Mouse (Mus musculus) stomach, embryonic 15.5 days (tissue): ENCODE data around the gene Notch1. TPM values are rescaled to one million over a fixed set of nuclear protein-coding genes. Genes with fewer than 3 reads are reported as not detected.

ENCODE experiments used
- ATAC-seq: fragments of 200-750 bp; cut with Nextera tagmentation; 2 replicates; pipeline ENCODE4 v1.8.0; 2017; ENCODE audit warnings: low read depth, moderate number of reproducible peaks, moderate TSS enrichment; ENCODE audit not compliant: insufficient read depth, low FRiP score
- H3K27ac ChIP-seq: fragments of 300-500 bp; sonication (generic); 2 replicates; pipeline ENCODE4 v1.5.1; 2015; ENCODE audit warnings: mild to moderate bottlenecking, inconsistent platforms
- H3K27me3 ChIP-seq: fragments of 300-500 bp; sonication (generic); replicated peaks from 2 replicates; pipeline ENCODE4 v1.6.1; 2015; ENCODE audit warnings: inconsistent platforms
- H3K36me3 ChIP-seq: fragments of 300-500 bp; sonication (generic); 2 replicates; pipeline ENCODE4 v1.6.1; 2015; ENCODE audit warnings: inconsistent platforms
- H3K4me1 ChIP-seq: fragments of 300-500 bp; sonication (generic); 2 replicates; pipeline ENCODE4 v1.6.1; 2015; ENCODE audit warnings: inconsistent platforms
- H3K4me2 ChIP-seq: fragments of 300-500 bp; sonication (generic); 2 replicates; pipeline ENCODE4 v1.6.1; 2015; ENCODE audit warnings: mild to moderate bottlenecking, inconsistent platforms
- H3K4me3 ChIP-seq: fragments of 300-500 bp; sonication (generic); replicated peaks from 2 replicates; pipeline ENCODE4 v1.5.1; 2015; ENCODE audit warnings: inconsistent platforms
- H3K9ac ChIP-seq: fragments of 300-500 bp; sonication (generic); 2 replicates; pipeline ENCODE4 v1.6.1; 2015; ENCODE audit warnings: inconsistent platforms
- H3K9me3 ChIP-seq: fragments of 300-500 bp; sonication (generic); 2 replicates; pipeline ENCODE4 v1.6.1; 2016; ENCODE audit warnings: inconsistent platforms
- WGBS: fragments of 180-500 bp; shearing (Covaris S2); methylation state at CpG from one replicate; pipeline ENCODE4 v1.1.7; 2015; 5-methylcytosine and 5-hydroxymethylcytosine counted together
- polyA plus RNA-seq: library from polyadenylated mRNA; unstranded; fragments of >200 nt; fragmentation: Nextera tagmentation; extraction: Ambion mirVana; gene quantifications from 2 replicates; pipeline ENCODE4 v1.2.1, GENCODE M21; 2015

The Notch1 gene
- polyA plus RNA-seq, 1 experiment from 2014 or later: 16.1 TPM

- Histone ChIP-seq H3K4me3 (no peak overlapping the region), H3K36me3 (no peaks in the 10 kb centered on the region), H3K27ac (no peak overlapping the region), H3K4me2 (no peak overlapping the region), H3K9me3 (no peaks in the 10 kb centered on the region), H3K9ac (no peak overlapping the region), H3K4me1 (peaks cover 21% of the 10 kb centered on the region), H3K27me3 (no peaks in the 10 kb centered on the region)
- no peak for ATAC-seq
- WGBS: 67% methylated on average over 3 of the region's 3 CpGs
These were observed 13.4 kb upstream of the Notch1 start for GRCm38 (mm10) chr2:26529881-26530280.

- ATAC-seq: no peak
- H3K4me2 ChIP-seq: no peak overlapping the region
- peaks cover 24% of the 10 kb centered on the region for H3K4me1 ChIP-seq
- H3K9ac ChIP-seq: no peak overlapping the region
- H3K36me3 ChIP-seq: no peaks in the 10 kb centered on the region
- no peaks in the 10 kb centered on the region for H3K27me3 ChIP-seq
- no peak overlapping the region for H3K27ac ChIP-seq
- H3K4me3 ChIP-seq: no peak overlapping the region
- H3K9me3 ChIP-seq: no peaks in the 10 kb centered on the region
- WGBS: 49% methylated on average over 4 of the region's 4 CpGs
These were observed 12.8 kb upstream of the Notch1 start for GRCm38 (mm10) chr2:26529221-26529805.

GRCm38 (mm10) chr2:26526443-26527257, 10.2 kb upstream of the Notch1 start:
- Histone ChIP-seq H3K4me2 (no peak overlapping the region), H3K9me3 (no peaks in the 10 kb centered on the region), H3K9ac (no peak overlapping the region), H3K36me3 (no peaks in the 10 kb centered on the region), H3K4me1 (peaks cover 24% of the 10 kb centered on the region), H3K27me3 (no peaks in the 10 kb centered on the region), H3K27ac (peak overlapping the region; percentile 80), H3K4me3 (no peak overlapping the region)
- WGBS: 47% methylated on average over 11 of the region's 11 CpGs
- ATAC-seq: no peak

GRCm38 (mm10) chr2:26525355-26526018, 9.0 kb upstream of the Notch1 start:
- Histone ChIP-seq H3K4me3 (no peak overlapping the region), H3K27me3 (no peaks in the 10 kb centered on the region), H3K9ac (no peak overlapping the region), H3K4me1 (peaks cover 24% of the 10 kb centered on the region), H3K36me3 (no peaks in the 10 kb centered on the region), H3K9me3 (no peaks in the 10 kb centered on the region), H3K27ac (peak overlapping the region; percentile 80), H3K4me2 (peak overlapping the region; percentile 16)
- 25% methylated on average over 9 of the region's 9 CpGs for WGBS
- peak; percentile 89 for ATAC-seq

GRCm38 (mm10) chr2:26522327-26522726, 5.9 kb upstream of the Notch1 start:
- no peak overlapping the region for H3K4me2 ChIP-seq
- no peaks in the 10 kb centered on the region for H3K27me3 ChIP-seq
- no peak for ATAC-seq
- no peaks in the 10 kb centered on the region for H3K9me3 ChIP-seq
- no peak overlapping the region for H3K4me3 ChIP-seq
- no peak overlapping the region for H3K27ac ChIP-seq
- WGBS: 80% methylated on average over 4 of the region's 4 CpGs
- no peaks in the 10 kb centered on the region for H3K36me3 ChIP-seq
- H3K4me1 ChIP-seq: peaks cover 29% of the 10 kb centered on the region
- H3K9ac ChIP-seq: no peak overlapping the region

GRCm38 (mm10) chr2:26519753-26520152, 3.3 kb upstream of the Notch1 start:
- no peak overlapping the region for H3K9ac ChIP-seq
- peaks cover 31% of the 10 kb centered on the region for H3K4me1 ChIP-seq
- no peaks in the 10 kb centered on the region for H3K36me3 ChIP-seq
- H3K4me3 ChIP-seq: no peak overlapping the region
- no peaks in the 10 kb centered on the region for H3K9me3 ChIP-seq
- no peak overlapping the region for H3K4me2 ChIP-seq
- no peaks in the 10 kb centered on the region for H3K27me3 ChIP-seq
- 90% methylated on average over 6 of the region's 6 CpGs for WGBS
- H3K27ac ChIP-seq: no peak overlapping the region
- no peak for ATAC-seq

- Histone ChIP-seq H3K9me3 (no peaks in the 10 kb centered on the region), H3K4me3 (no peak overlapping the region), H3K36me3 (no peaks in the 10 kb centered on the region), H3K9ac (no peak overlapping the region), H3K4me1 (peaks cover 46% of the 10 kb centered on the region), H3K4me2 (peak overlapping the region; percentile 29; the same call in 1 of the 2 replicates), H3K27ac (peak overlapping the region; percentile 69; the same call in 1 of the 2 replicates), H3K27me3 (no peaks in the 10 kb centered on the region)
- no peak for ATAC-seq
- WGBS: 73% methylated on average over 5 of the region's 5 CpGs
These were observed 524 bp upstream of the Notch1 start for GRCm38 (mm10) chr2:26516987-26517386.

GRCm38 (mm10) chr2:26515335-26515734, 1.1 kb downstream of the Notch1 start:
- Histone ChIP-seq H3K9ac (no peak overlapping the region), H3K27ac (peak overlapping the region; percentile 69), H3K27me3 (no peaks in the 10 kb centered on the region), H3K9me3 (no peaks in the 10 kb centered on the region), H3K4me1 (peaks cover 46% of the 10 kb centered on the region), H3K36me3 (no peaks in the 10 kb centered on the region), H3K4me3 (no peak overlapping the region), H3K4me2 (no peak overlapping the region)
- no peak for ATAC-seq
- 86% methylated on average over 2 of the region's 2 CpGs for WGBS

- Histone ChIP-seq H3K4me1 (peaks cover 52% of the 10 kb centered on the region), H3K36me3 (no peaks in the 10 kb centered on the region), H3K27ac (0 out of 2 replicates have a peak overlapping the region, but pooled peaks have one; percentile 11), H3K9me3 (no peaks in the 10 kb centered on the region), H3K27me3 (no peaks in the 10 kb centered on the region), H3K4me3 (no peak overlapping the region), H3K4me2 (no peak overlapping the region), H3K9ac (no peak overlapping the region)
- WGBS: 61% methylated on average over 4 of the region's 4 CpGs
- peak; percentile 3; the same call in 1 of the 2 replicates for ATAC-seq
These were observed 3.2 kb downstream of the Notch1 start for GRCm38 (mm10) chr2:26513105-26513745.

GRCm38 (mm10) chr2:26508661-26509060, 7.8 kb downstream of the Notch1 start:
- Histone ChIP-seq H3K4me1 (peaks cover 51% of the 10 kb centered on the region), H3K4me3 (no peak overlapping the region), H3K27ac (peak overlapping the region; percentile 94), H3K36me3 (no peaks in the 10 kb centered on the region), H3K9me3 (no peaks in the 10 kb centered on the region), H3K9ac (no peak overlapping the region), H3K4me2 (peak overlapping the region; percentile 35; the same call in 1 of the 2 replicates), H3K27me3 (no peaks in the 10 kb centered on the region)
- 67% methylated on average over 5 of the region's 5 CpGs for WGBS
- ATAC-seq: no peak

GRCm38 (mm10) chr2:26507961-26508391, 8.5 kb downstream of the Notch1 start:
- Histone ChIP-seq H3K27ac (peak overlapping the region; percentile 94), H3K4me1 (peaks cover 44% of the 10 kb centered on the region), H3K36me3 (no peaks in the 10 kb centered on the region), H3K27me3 (no peaks in the 10 kb centered on the region), H3K4me3 (no peak overlapping the region), H3K9me3 (no peaks in the 10 kb centered on the region), H3K9ac (no peak overlapping the region), H3K4me2 (peak overlapping the region; percentile 35)
- 11% methylated on average over 6 of the region's 6 CpGs for WGBS
- ATAC-seq: no peak
